Comparison of ENCODE assay signal across 28 mouse cellular contexts in genomic region chr12:45019059-45019822, GRCm38 (mm10). TPM values are rescaled to one million over a fixed set of nuclear protein-coding genes. Genes with fewer than 3 reads are reported as not detected.
A peak's percentile ranks its signal among the peaks of the same experiment; 100 is the strongest.
DNase-seq lines count a peak whose midpoint lies in the region; ATAC-seq lines count a peak whose summit lies in the region.
"Had no signal": no experiment of that assay in that cellular context is flagged by ENCODE, and none has a peak within 500 bp of the region (broad histone marks: within the 10 kb centered on the region; RNA-seq: fewer than 3 reads in every experiment).

No protein-coding gene starts in this region.

- no peak overlapping the region for H3K27ac ChIP-seq in heart, embryonic 16.5 days (ENCODE audit: low read length)
- H3K27ac ChIP-seq in heart, embryonic 11.5 days (ENCODE audit: low read depth, low read length) = no peak overlapping the region
- H3K27ac ChIP-seq in lung, embryonic 16.5 days (ENCODE audit: low read length) = peak overlapping the region; percentile 23
- H3K27ac ChIP-seq in intestine, embryonic 16.5 days (ENCODE audit: low read length) = no peak overlapping the region
- H3K27ac ChIP-seq: embryonic facial prominence, embryonic 12.5 days; heart, embryonic 15.5 days; hindbrain, embryonic 15.5 days; kidney, postnatal 0 days; liver, embryonic 14.5 days; midbrain, embryonic 12.5 days; neural tube, embryonic 13.5 days; stomach, embryonic 15.5 days had no signal

- no peak overlapping the region for H3K9ac ChIP-seq in heart, embryonic 16.5 days (ENCODE audit: low read length)
- H3K9ac ChIP-seq in heart, embryonic 11.5 days (ENCODE audit: low read depth, low read length) = no peak overlapping the region
- H3K9ac ChIP-seq in lung, embryonic 16.5 days (ENCODE audit: low read length) = no peak overlapping the region
- H3K9ac ChIP-seq in intestine, embryonic 16.5 days (ENCODE audit: low read depth, low read length) = no peak overlapping the region
- H3K9ac ChIP-seq: embryonic facial prominence, embryonic 12.5 days; heart, embryonic 15.5 days; hindbrain, embryonic 15.5 days; liver, embryonic 14.5 days; midbrain, embryonic 12.5 days; neural tube, embryonic 13.5 days; stomach, embryonic 15.5 days had no signal

- H3K27me3 ChIP-seq in heart, embryonic 16.5 days (ENCODE audit: control insufficient read depth, insufficient read depth, low read length) = no peaks in the 10 kb centered on the region
- H3K27me3 ChIP-seq in heart, embryonic 11.5 days (ENCODE audit: control insufficient read depth, insufficient read depth, low read length) = no peaks in the 10 kb centered on the region
- H3K27me3 ChIP-seq in lung, embryonic 16.5 days (ENCODE audit: control insufficient read depth, insufficient read depth, low read depth, low read length) = no peaks in the 10 kb centered on the region
- no peaks in the 10 kb centered on the region for H3K27me3 ChIP-seq in intestine, embryonic 16.5 days (replicated peaks; ENCODE audit: control insufficient read depth, insufficient read depth, low read length)
- H3K27me3 ChIP-seq: embryonic facial prominence, embryonic 12.5 days; heart, embryonic 15.5 days; hindbrain, embryonic 15.5 days; megakaryocyte, embryonic 14.5 days; midbrain, embryonic 12.5 days; neural tube, embryonic 13.5 days; stomach, embryonic 15.5 days had no signal

- peaks cover 6% of the 10 kb centered on the region for H3K4me1 ChIP-seq in heart, embryonic 16.5 days (ENCODE audit: control insufficient read depth, insufficient read depth, low read length)
- no peaks in the 10 kb centered on the region for H3K4me1 ChIP-seq in heart, embryonic 11.5 days (ENCODE audit: control insufficient read depth, insufficient read depth, low read length)
- H3K4me1 ChIP-seq in lung, embryonic 16.5 days (replicated peaks; ENCODE audit: control insufficient read depth, insufficient read depth, low read length) = no peaks in the 10 kb centered on the region
- no peaks in the 10 kb centered on the region for H3K4me1 ChIP-seq in intestine, embryonic 16.5 days (ENCODE audit: control insufficient read depth, insufficient read depth, low read length)
- H3K4me1 ChIP-seq: embryonic facial prominence, embryonic 12.5 days; hindbrain, embryonic 15.5 days; megakaryocyte, embryonic 14.5 days; midbrain, embryonic 12.5 days; neural tube, embryonic 13.5 days; stomach, embryonic 15.5 days had no signal

- 63% methylated on average over 12 of the region's 12 CpGs for WGBS in heart, embryonic 16.5 days
- 83% methylated on average over 12 of the region's 12 CpGs for WGBS in heart, embryonic 11.5 days (ENCODE audit: insufficient replicate concordance)
- WGBS in lung, embryonic 16.5 days = 49% methylated on average over 12 of the region's 12 CpGs
- WGBS in intestine, embryonic 16.5 days = 74% methylated on average over 12 of the region's 12 CpGs

- no peaks in the 10 kb centered on the region for H3K36me3 ChIP-seq in heart, embryonic 16.5 days (ENCODE audit: control insufficient read depth, insufficient read depth)
- no peaks in the 10 kb centered on the region for H3K36me3 ChIP-seq in heart, embryonic 11.5 days (ENCODE audit: control insufficient read depth, insufficient read depth, low read length)
- H3K36me3 ChIP-seq in lung, embryonic 16.5 days (ENCODE audit: control insufficient read depth, insufficient read depth, low read length) = no peaks in the 10 kb centered on the region
- H3K36me3 ChIP-seq in intestine, embryonic 16.5 days (ENCODE audit: control insufficient read depth, insufficient read depth, low read length) = no peaks in the 10 kb centered on the region
- H3K36me3 ChIP-seq: embryonic facial prominence, embryonic 12.5 days; heart, embryonic 15.5 days; hindbrain, embryonic 15.5 days; midbrain, embryonic 12.5 days; neural tube, embryonic 13.5 days; stomach, embryonic 15.5 days had no signal

- H3K4me2 ChIP-seq in heart, embryonic 16.5 days (ENCODE audit: low read depth, low read length) = peak overlapping the region; percentile 4; the same call in 1 of the 2 replicates
- H3K4me2 ChIP-seq in heart, embryonic 11.5 days = no peak overlapping the region
- peak overlapping the region; percentile 9; the same call in 1 of the 2 replicates for H3K4me2 ChIP-seq in lung, embryonic 16.5 days (ENCODE audit: low read depth, low read length)
- no peak overlapping the region for H3K4me2 ChIP-seq in intestine, embryonic 16.5 days (ENCODE audit: low read depth, low read length)
- H3K4me2 ChIP-seq: embryonic facial prominence, embryonic 12.5 days; heart, embryonic 15.5 days; hindbrain, embryonic 15.5 days; midbrain, embryonic 12.5 days; neural tube, embryonic 13.5 days; stomach, embryonic 15.5 days had no signal

- H3K9me3 ChIP-seq in heart, embryonic 16.5 days (replicated peaks; ENCODE audit: control insufficient read depth, low read length) = no peaks in the 10 kb centered on the region
- H3K9me3 ChIP-seq in heart, embryonic 11.5 days (replicated peaks; ENCODE audit: control insufficient read depth, low read length) = no peaks in the 10 kb centered on the region
- no peaks in the 10 kb centered on the region for H3K9me3 ChIP-seq in lung, embryonic 16.5 days (ENCODE audit: control insufficient read depth, low read length)
- no peaks in the 10 kb centered on the region for H3K9me3 ChIP-seq in intestine, embryonic 16.5 days (ENCODE audit: control insufficient read depth, low read length)
- H3K9me3 ChIP-seq: embryonic facial prominence, embryonic 12.5 days; heart, embryonic 15.5 days; hindbrain, embryonic 15.5 days; megakaryocyte, embryonic 14.5 days; midbrain, embryonic 12.5 days; neural tube, embryonic 13.5 days; stomach, embryonic 15.5 days had no signal

- no peak for ATAC-seq in heart, embryonic 16.5 days (replicated peaks; ENCODE audit: extremely low read depth, insufficient read depth, low FRiP score)
- no peak for ATAC-seq in heart, embryonic 11.5 days (replicated peaks; ENCODE audit: insufficient number of reproducible peaks, low FRiP score, low TSS enrichment)
- ATAC-seq in lung, embryonic 16.5 days (ENCODE audit: low read depth) = peak; percentile 36; the same call in 1 of the 2 replicates
- ATAC-seq in intestine, embryonic 16.5 days = no peak
- ATAC-seq: activated CD4-positive, CD25-positive, alpha-beta regulatory T cell, adult 4 months; forebrain, embryonic 16.5 days had no signal

- no peak overlapping the region for H3K4me3 ChIP-seq in heart, embryonic 16.5 days (ENCODE audit: low read length)
- H3K4me3 ChIP-seq in heart, embryonic 11.5 days (ENCODE audit: low read depth, low read length) = no peak overlapping the region
- H3K4me3 ChIP-seq in lung, embryonic 16.5 days (ENCODE audit: low read length) = no peak overlapping the region
- no peak overlapping the region for H3K4me3 ChIP-seq in intestine, embryonic 16.5 days (ENCODE audit: low read length)
- H3K4me3 ChIP-seq: embryonic facial prominence, embryonic 12.5 days; heart, embryonic 15.5 days; hindbrain, embryonic 15.5 days; megakaryocyte, embryonic 14.5 days; midbrain, embryonic 12.5 days; neural tube, embryonic 13.5 days; stomach, embryonic 15.5 days had no signal

- no peak for DNase-seq in lung, postnatal 4 days
- DNase-seq in gastrocnemius, postnatal 25 days = peak; percentile 31
- DNase-seq: adrenal gland, adult 2 months; adrenal gland, postnatal 36 days; B cell, adult 2 months; cerebellum, adult 2 months; cerebellum, postnatal 25 days; kidney, adult 8-10 months; layer of hippocampus, adult 9-11 months; liver; lung, adult 2 months; lung, postnatal 36 days; right cerebral cortex, postnatal 14 days had no signal

RNA-seq across cellular contexts. Expression of gene Stxbp6, which starts 55.3 kb away (rescaled TPM):
- 14.3 and 14.7 TPM in 2 replicates for polyA plus RNA-seq in heart, embryonic 16.5 days (2015; fragmentation: Nextera tagmentation; extraction: Ambion mirVana)
- 9.9 and 11.0 TPM in 2 replicates for polyA plus RNA-seq in heart, embryonic 11.5 days (2014; fragmentation: Nextera tagmentation; extraction: Ambion mirVana)
- polyA plus RNA-seq in lung, embryonic 16.5 days (2015; fragmentation: Nextera tagmentation; extraction: Ambion mirVana) = 14.2 and 16.9 TPM in 2 replicates
- total RNA-seq in gastrocnemius, postnatal 25 days (2021) = 1 to 10 TPM; 4.2 to 9.0 TPM
- polyA plus RNA-seq in intestine, embryonic 16.5 days (2015; fragmentation: Nextera tagmentation; extraction: Ambion mirVana) = 11.6 and 17.4 TPM in 2 replicates
- polyA plus RNA-seq: activated CD4-positive, CD25-positive, alpha-beta regulatory T cell, adult 4 months had no signal

Comparison
In these comparisons a context has a peak if more than half of its experiments do, and no peak if none do; other contexts are left out.
1. H3K4me2 ChIP-seq: peak in heart, embryonic 16.5 days (single experiment) and lung, embryonic 16.5 days (single experiment); none in heart, embryonic 11.5 days (single experiment) and intestine, embryonic 16.5 days (single experiment).